Mouse (Mus musculus): Measurements from ENCODE around the gene Klhl32. TPM values are rescaled to one million over a fixed set of nuclear protein-coding genes. Genes with fewer than 3 reads are reported as not detected.
A peak's percentile ranks its signal among the peaks of the same experiment; 100 is the strongest.

Gene Klhl32
- polyA plus RNA-seq, 1 experiment from 2014 or later, result 36.4 TPM

DNA sequence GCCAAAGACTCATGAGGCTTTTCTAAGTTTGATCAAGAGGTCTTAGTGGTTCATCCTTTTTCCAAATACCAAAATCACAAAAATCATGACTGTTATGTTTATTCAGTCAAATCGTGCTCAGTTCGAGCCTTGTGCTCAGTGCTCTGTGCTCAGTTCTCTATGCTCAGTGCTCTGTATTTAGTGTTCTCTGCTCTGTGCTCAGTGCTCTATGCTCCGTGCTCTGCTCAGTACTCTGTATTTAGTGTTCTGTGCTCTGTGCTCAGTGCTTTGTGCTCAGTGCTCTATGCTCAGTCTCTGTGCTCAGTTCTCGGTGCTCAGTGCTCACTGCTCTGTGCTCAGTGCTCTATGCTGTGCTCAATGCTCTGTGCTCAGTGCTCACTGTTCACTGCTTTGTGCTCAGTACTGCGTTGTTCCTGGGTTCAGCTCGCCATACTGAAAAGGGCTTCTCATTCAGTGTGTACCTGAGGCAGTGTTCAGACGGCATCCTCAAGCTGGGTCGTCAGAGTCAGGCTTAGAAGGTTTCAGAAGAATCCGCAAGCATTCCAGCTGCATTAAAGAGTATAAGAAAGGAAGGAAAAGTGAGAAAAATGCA is 50.5 kb downstream of the Klhl32 start:
- no peak overlapping the region for H3K27ac ChIP-seq (ENCODE audit: low read length)
- 92% methylated on average over 9 of the region's 9 CpGs for WGBS
- no peak overlapping the region for H3K9ac ChIP-seq (ENCODE audit: low read depth, low read length)
- H3K4me2 ChIP-seq (ENCODE audit: low read length), result no peak overlapping the region
- H3K9me3 ChIP-seq (replicated peaks; ENCODE audit: control insufficient read depth, low read length, poor library complexity, severe bottlenecking), result no peaks in the 10 kb centered on the region
- no peak overlapping the region for H3K4me3 ChIP-seq (ENCODE audit: low read depth, low read length)
- 0 out of 2 replicates have a peak, but pooled peaks have one; percentile 36 for ATAC-seq
- no peaks in the 10 kb centered on the region for H3K4me1 ChIP-seq (ENCODE audit: control insufficient read depth, insufficient read depth, low read length)
- H3K36me3 ChIP-seq (ENCODE audit: control insufficient read depth, insufficient read depth, low read length), result no peaks in the 10 kb centered on the region
- no peaks in the 10 kb centered on the region for H3K27me3 ChIP-seq (ENCODE audit: control insufficient read depth, insufficient read depth, low read depth, low read length)

DNA sequence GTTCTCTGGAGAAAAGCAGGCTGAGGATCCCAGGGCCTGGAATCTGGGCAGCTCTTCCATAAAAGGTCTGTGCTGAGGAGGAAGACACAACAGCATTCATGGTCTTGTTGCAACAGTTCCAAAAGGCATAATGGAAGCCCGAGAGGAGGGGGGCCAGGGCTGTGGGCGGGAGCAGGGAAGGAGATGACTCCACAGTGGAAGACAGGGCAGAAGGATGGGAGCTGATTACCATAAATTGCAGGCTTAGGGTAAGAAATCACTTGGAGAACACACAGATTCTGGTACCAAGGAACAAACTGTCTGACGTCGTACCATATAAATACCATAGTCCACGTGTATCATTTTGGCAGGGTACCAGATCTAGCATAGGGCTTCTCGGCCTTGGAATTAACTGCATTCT is 51.9 kb downstream of the Klhl32 start:
- no peak for ATAC-seq
- Histone ChIP-seq H3K9me3 (replicated peaks; ENCODE audit: control insufficient read depth, low read length, poor library complexity, severe bottlenecking) (no peaks in the 10 kb centered on the region), H3K27ac (ENCODE audit: low read length) (no peak overlapping the region), H3K36me3 (ENCODE audit: control insufficient read depth, insufficient read depth, low read length) (no peaks in the 10 kb centered on the region), H3K9ac (ENCODE audit: low read depth, low read length) (no peak overlapping the region), H3K4me3 (ENCODE audit: low read depth, low read length) (no peak overlapping the region), H3K4me2 (ENCODE audit: low read length) (no peak overlapping the region), H3K4me1 (ENCODE audit: control insufficient read depth, insufficient read depth, low read length) (no peaks in the 10 kb centered on the region), H3K27me3 (ENCODE audit: control insufficient read depth, insufficient read depth, low read depth, low read length) (no peaks in the 10 kb centered on the region)
- WGBS, result 86% methylated on average over 6 of the region's 6 CpGs

DNA sequence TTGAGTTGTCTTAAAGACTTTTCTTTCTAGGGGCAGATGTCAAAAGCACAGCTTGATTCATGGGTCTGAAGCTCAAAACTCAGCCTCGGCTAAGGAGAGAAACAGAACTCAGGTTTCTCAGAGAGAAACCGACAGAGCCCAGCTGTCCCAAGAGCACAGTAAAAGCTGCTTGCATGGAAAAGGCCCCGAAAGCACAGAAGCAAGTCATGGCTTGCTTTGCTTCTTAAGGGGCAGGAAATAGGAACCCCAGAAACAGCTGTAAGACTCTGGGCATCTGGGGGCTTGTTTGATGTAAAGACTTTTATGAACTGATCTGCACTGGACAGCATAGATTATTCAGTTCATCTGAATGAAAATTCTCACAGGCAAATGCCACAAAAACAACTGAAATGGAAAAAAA is 53.1 kb downstream of the Klhl32 start:
- WGBS, result 66% methylated on average over 3 of the region's 3 CpGs
- no peaks in the 10 kb centered on the region for H3K36me3 ChIP-seq (ENCODE audit: control insufficient read depth, insufficient read depth, low read length)
- no peak overlapping the region for H3K27ac ChIP-seq (ENCODE audit: low read length)

GRCm38 (mm10) chr4:24797280-24797679 is 53.6 kb downstream of the Klhl32 start:
- Histone ChIP-seq H3K9ac (ENCODE audit: low read depth, low read length) (no peak overlapping the region), H3K36me3 (ENCODE audit: control insufficient read depth, insufficient read depth, low read length) (no peaks in the 10 kb centered on the region), H3K27ac (ENCODE audit: low read length) (no peak overlapping the region), H3K4me1 (ENCODE audit: control insufficient read depth, insufficient read depth, low read length) (no peaks in the 10 kb centered on the region; the same call in 1 of the 2 replicates), H3K27me3 (ENCODE audit: control insufficient read depth, insufficient read depth, low read depth, low read length) (no peaks in the 10 kb centered on the region), H3K4me3 (ENCODE audit: low read depth, low read length) (no peak overlapping the region), H3K9me3 (replicated peaks; ENCODE audit: control insufficient read depth, low read length, poor library complexity, severe bottlenecking) (no peaks in the 10 kb centered on the region), H3K4me2 (ENCODE audit: low read length) (no peak overlapping the region)
- no peak for ATAC-seq
- 88% methylated on average over 5 of the region's 5 CpGs for WGBS

More for the DNA sequence above, 53.1 kb downstream of the Klhl32 start:
- H3K4me3 ChIP-seq (ENCODE audit: low read depth, low read length), result no peak overlapping the region
- no peak overlapping the region for H3K9ac ChIP-seq (ENCODE audit: low read depth, low read length)
- H3K4me2 ChIP-seq (ENCODE audit: low read length), result no peak overlapping the region
- H3K27me3 ChIP-seq (ENCODE audit: control insufficient read depth, insufficient read depth, low read depth, low read length), result no peaks in the 10 kb centered on the region
- no peak for ATAC-seq
- no peaks in the 10 kb centered on the region; the same call in 1 of the 2 replicates for H3K4me1 ChIP-seq (ENCODE audit: control insufficient read depth, insufficient read depth, low read length)
- H3K9me3 ChIP-seq (replicated peaks; ENCODE audit: control insufficient read depth, low read length, poor library complexity, severe bottlenecking), result no peaks in the 10 kb centered on the region

GRCm38 (mm10) chr4:24796229-24796628 is 54.7 kb downstream of the Klhl32 start:
- no peak overlapping the region for H3K4me3 ChIP-seq (ENCODE audit: low read depth, low read length)
- no peaks in the 10 kb centered on the region for H3K27me3 ChIP-seq (ENCODE audit: control insufficient read depth, insufficient read depth, low read depth, low read length)
- no peak overlapping the region for H3K4me2 ChIP-seq (ENCODE audit: low read length)
- no peaks in the 10 kb centered on the region for H3K9me3 ChIP-seq (replicated peaks; ENCODE audit: control insufficient read depth, low read length, poor library complexity, severe bottlenecking)
- 50% methylated on average over 1 of the region's 1 CpGs for WGBS
- no peaks in the 10 kb centered on the region for H3K36me3 ChIP-seq (ENCODE audit: control insufficient read depth, insufficient read depth, low read length)
- no peak overlapping the region for H3K27ac ChIP-seq (ENCODE audit: low read length)
- no peak overlapping the region for H3K9ac ChIP-seq (ENCODE audit: low read depth, low read length)
- ATAC-seq, result peak; percentile 63; the same call in 1 of the 2 replicates
- H3K4me1 ChIP-seq (ENCODE audit: control insufficient read depth, insufficient read depth, low read length), result no peaks in the 10 kb centered on the region; the same call in 1 of the 2 replicates

DNA sequence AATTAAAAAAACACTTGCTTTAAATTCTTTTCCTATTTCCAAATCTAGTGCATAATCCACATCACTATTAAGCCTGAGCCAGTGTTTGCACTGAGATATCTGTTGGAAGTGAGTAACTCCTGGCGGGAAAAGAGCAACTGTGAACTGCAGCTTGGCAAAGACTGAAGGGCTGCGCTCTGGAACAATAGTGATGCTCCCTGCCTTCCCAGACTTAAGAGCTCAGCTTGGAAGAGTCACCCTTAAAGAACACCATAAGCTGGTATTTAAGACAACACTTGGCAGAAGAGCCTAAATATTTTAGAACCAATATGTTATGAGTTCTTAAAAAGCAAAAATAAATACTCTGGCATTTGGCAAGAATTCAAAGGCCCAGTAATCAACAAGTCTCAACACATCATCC is 55.7 kb downstream of the Klhl32 start:
- Histone ChIP-seq H3K4me2 (ENCODE audit: low read length) (no peak overlapping the region), H3K4me3 (ENCODE audit: low read depth, low read length) (no peak overlapping the region), H3K4me1 (ENCODE audit: control insufficient read depth, insufficient read depth, low read length) (no peaks in the 10 kb centered on the region; the same call in 1 of the 2 replicates), H3K9ac (ENCODE audit: low read depth, low read length) (no peak overlapping the region), H3K27me3 (ENCODE audit: control insufficient read depth, insufficient read depth, low read depth, low read length) (no peaks in the 10 kb centered on the region), H3K27ac (ENCODE audit: low read length) (no peak overlapping the region), H3K36me3 (ENCODE audit: control insufficient read depth, insufficient read depth, low read length) (no peaks in the 10 kb centered on the region), H3K9me3 (replicated peaks; ENCODE audit: control insufficient read depth, low read length, poor library complexity, severe bottlenecking) (no peaks in the 10 kb centered on the region)
- ATAC-seq, result no peak
- 78% methylated on average over 2 of the region's 2 CpGs for WGBS

GRCm38 (mm10) chr4:24793726-24794345 is 57.1 kb downstream of the Klhl32 start:
- no peak for ATAC-seq
- Histone ChIP-seq H3K9me3 (replicated peaks; ENCODE audit: control insufficient read depth, low read length, poor library complexity, severe bottlenecking) (no peaks in the 10 kb centered on the region), H3K4me3 (ENCODE audit: low read depth, low read length) (no peak overlapping the region), H3K27ac (ENCODE audit: low read length) (no peak overlapping the region), H3K9ac (ENCODE audit: low read depth, low read length) (no peak overlapping the region), H3K27me3 (ENCODE audit: control insufficient read depth, insufficient read depth, low read depth, low read length) (no peaks in the 10 kb centered on the region), H3K4me2 (ENCODE audit: low read length) (no peak overlapping the region), H3K36me3 (ENCODE audit: control insufficient read depth, insufficient read depth, low read length) (no peaks in the 10 kb centered on the region), H3K4me1 (ENCODE audit: control insufficient read depth, insufficient read depth, low read length) (no peaks in the 10 kb centered on the region; the same call in 1 of the 2 replicates)
- 27% methylated on average over 7 of the region's 7 CpGs for WGBS

DNA sequence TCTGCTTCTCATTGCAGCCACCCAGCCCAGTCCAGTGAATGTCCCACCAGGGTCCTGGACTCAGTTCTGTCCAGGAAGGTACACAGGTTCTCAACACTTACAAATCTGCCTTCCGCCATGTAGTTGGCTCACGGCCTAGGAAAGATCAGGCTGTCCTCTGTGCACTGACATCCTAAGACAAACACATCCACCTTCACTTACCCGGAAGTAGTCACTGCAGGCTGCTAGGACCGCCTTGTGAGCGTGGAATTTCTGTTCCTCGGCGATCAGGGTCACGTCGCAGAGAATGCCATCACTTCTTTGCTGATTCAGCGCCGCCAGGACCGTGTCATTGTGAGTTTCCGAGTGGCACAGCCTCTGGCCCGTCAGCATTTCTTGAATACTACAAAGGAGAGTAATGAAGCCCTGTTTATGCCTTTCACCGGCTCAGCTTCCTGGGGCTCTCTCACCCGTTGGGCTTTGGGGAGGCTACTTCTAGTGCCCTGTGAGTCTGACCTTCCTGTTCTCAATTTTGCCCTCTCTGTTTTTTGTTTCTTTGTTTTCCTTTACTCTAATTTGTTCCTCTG is 58.4 kb downstream of the Klhl32 start:
- Histone ChIP-seq H3K36me3 (ENCODE audit: control insufficient read depth, insufficient read depth, low read length) (no peaks in the 10 kb centered on the region), H3K4me2 (ENCODE audit: low read length) (peak overlapping the region; percentile 13), H3K27me3 (ENCODE audit: control insufficient read depth, insufficient read depth, low read depth, low read length) (no peaks in the 10 kb centered on the region), H3K27ac (ENCODE audit: low read length) (no peak overlapping the region), H3K4me3 (ENCODE audit: low read depth, low read length) (no peak overlapping the region), H3K4me1 (ENCODE audit: control insufficient read depth, insufficient read depth, low read length) (no peaks in the 10 kb centered on the region; the same call in 1 of the 2 replicates), H3K9me3 (replicated peaks; ENCODE audit: control insufficient read depth, low read length, poor library complexity, severe bottlenecking) (no peaks in the 10 kb centered on the region), H3K9ac (ENCODE audit: low read depth, low read length) (no peak overlapping the region)
- peak; percentile 25; the same call in 1 of the 2 replicates for ATAC-seq
- WGBS, result 17% methylated on average over 16 of the region's 16 CpGs

DNA sequence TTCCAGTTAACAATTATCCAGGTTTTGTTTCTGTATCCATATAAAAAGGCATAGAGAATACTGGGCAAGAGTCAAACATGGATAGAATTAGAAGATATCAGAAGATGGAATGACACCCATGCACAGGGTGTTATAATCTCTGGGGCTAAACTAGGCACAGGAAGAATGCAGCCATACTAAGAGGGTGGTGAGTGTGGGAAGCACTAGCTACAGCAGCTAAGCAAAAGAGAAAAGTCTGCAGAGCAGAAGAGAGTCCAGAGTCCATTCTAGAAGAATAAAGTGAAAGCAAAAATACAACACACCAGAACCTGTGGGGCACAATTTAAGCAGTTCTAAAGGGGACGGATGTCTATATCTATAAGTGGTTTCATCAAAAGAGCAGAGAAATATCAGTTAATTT is 61.6 kb downstream of the Klhl32 start:
- 91% methylated on average over 1 of the region's 1 CpGs for WGBS
- H3K27me3 ChIP-seq (ENCODE audit: control insufficient read depth, insufficient read depth, low read depth, low read length), result no peaks in the 10 kb centered on the region
- no peak overlapping the region for H3K27ac ChIP-seq (ENCODE audit: low read length)
- H3K9me3 ChIP-seq (replicated peaks; ENCODE audit: control insufficient read depth, low read length, poor library complexity, severe bottlenecking), result no peaks in the 10 kb centered on the region
- ATAC-seq, result no peak
- no peaks in the 10 kb centered on the region for H3K36me3 ChIP-seq (ENCODE audit: control insufficient read depth, insufficient read depth, low read length)
- no peak overlapping the region for H3K9ac ChIP-seq (ENCODE audit: low read depth, low read length)
- no peak overlapping the region for H3K4me2 ChIP-seq (ENCODE audit: low read length)
- H3K4me3 ChIP-seq (ENCODE audit: low read depth, low read length), result no peak overlapping the region
- no peaks in the 10 kb centered on the region; the same call in 1 of the 2 replicates for H3K4me1 ChIP-seq (ENCODE audit: control insufficient read depth, insufficient read depth, low read length)
